8 mouse cellular contexts compared by ENCODE assay signal in the genomic region with DNA sequence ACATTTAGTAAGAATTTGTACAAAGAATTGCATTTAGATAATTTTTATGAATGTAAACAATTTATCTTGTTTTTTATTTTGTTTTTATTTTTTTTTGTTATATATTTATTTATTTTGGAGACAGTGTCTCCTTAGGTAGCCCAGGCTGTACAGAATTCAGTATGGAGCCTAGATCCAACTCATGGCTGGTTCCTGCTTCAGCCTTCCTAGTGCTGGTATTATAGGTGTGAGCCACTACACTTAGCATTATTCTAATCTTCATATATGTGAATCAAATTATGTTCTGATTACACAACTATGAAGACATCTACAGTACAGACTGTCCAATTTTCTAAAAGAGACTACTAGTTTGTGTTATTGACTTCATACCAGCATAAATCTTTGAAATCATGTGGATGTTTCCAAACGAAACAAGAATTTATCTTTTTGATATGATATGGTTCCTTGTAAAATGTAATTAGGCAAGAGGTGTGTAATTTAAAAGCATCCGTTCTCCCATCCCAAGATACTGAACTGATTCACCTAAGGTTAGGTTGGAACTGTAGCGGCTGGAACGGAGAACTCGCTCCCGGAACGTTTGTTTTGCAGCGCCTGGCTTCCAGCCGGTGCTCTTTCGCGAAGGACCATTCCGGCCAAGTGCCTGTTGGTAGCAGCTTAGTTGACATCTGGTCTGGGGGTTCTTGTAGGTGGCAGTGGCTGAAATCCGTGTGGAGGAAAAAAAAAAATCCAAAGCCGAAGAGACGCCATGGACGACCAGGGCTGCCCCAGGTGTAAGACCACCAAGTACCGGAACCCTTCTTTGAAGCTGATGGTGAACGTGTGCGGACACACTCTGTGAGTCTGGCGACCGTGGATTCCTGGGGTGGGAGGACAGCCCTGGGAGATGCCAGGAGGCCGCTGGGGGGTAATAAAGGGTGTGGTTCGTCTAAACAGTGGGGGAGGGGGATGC. TPM values are rescaled to one million over a fixed set of nuclear protein-coding genes. Genes with fewer than 3 reads are reported as not detected.
DNase-seq lines count a peak whose midpoint lies in the region; ATAC-seq lines count a peak whose summit lies in the region.

A gene (plus strand): TSS at position 625 of the 949 bp plus-strand sequence.

- H3K4me3 ChIP-seq in hindbrain, embryonic 13.5 days = peak within 1 kb of the TSS; percentile 79

- peak; percentile 92 for DNase-seq in NIH3T3 (ENCODE audit: low read depth)
- peak; percentile 90 for DNase-seq in cerebellum, postnatal 10 days
- DNase-seq in frontal cortex, postnatal 10 days (ENCODE audit: low spot score in 2 of 2) = peak; percentile 39 to 71
- DNase-seq in layer of hippocampus, postnatal 25 days (ENCODE audit: extremely low spot score in 1 of 2, low spot score in 1 of 2) = peak; percentile 85 to 90
- peak; percentile 77 for DNase-seq in lung, postnatal 25 days (ENCODE audit: low spot score)
- peak; percentile 94 for DNase-seq in retina, embryonic 14.5 days (ENCODE audit: low spot score)
- peak; percentile 88 for DNase-seq in thymus, postnatal 4 days

- 2% methylated on average over 23 of the region's 23 CpGs for WGBS in hindbrain, embryonic 13.5 days

- H3K4me2 ChIP-seq in hindbrain, embryonic 13.5 days = peak within 1 kb of the TSS; percentile 69

- ATAC-seq in hindbrain, embryonic 13.5 days (ENCODE audit: low FRiP score) = peak; percentile 63

- no peaks in the 10 kb centered on the region for H3K36me3 ChIP-seq in hindbrain, embryonic 13.5 days

- peak within 1 kb of the TSS; percentile 84 for H3K9ac ChIP-seq in hindbrain, embryonic 13.5 days

- H3K9me3 ChIP-seq in hindbrain, embryonic 13.5 days = no peaks in the 10 kb centered on the region

- 0 out of 2 replicates have a peak, but pooled peaks cover 3% of the 10 kb centered on the region for H3K27me3 ChIP-seq in hindbrain, embryonic 13.5 days

- peaks cover 14% of the 10 kb centered on the region for H3K4me1 ChIP-seq in hindbrain, embryonic 13.5 days (replicated peaks)

- H3K27ac ChIP-seq in hindbrain, embryonic 13.5 days = 0 out of 2 replicates have a peak within 1 kb of the TSS, but pooled peaks have one; percentile 12

RNA-seq across cellular contexts. Expression of the gene that starts here (rescaled TPM):
- polyA plus RNA-seq in hindbrain, embryonic 13.5 days (2015; fragmentation: Nextera tagmentation; extraction: Ambion mirVana) = 20.1 and 21.1 TPM in 2 replicates
- 10 to 100 TPM; 21.4 to 22.0 TPM for total RNA-seq in layer of hippocampus, postnatal 25 days (2021)

Comparison
In these comparisons a context has a peak if more than half of its experiments do, and no peak if none do; other contexts are left out.
1. Peak in every context shown above with its lines: DNase-seq, ATAC-seq, H3K4me3 ChIP-seq and H3K27ac ChIP-seq.